Mouse (Mus musculus): ENCODE results near the gene Fat3.

Fat3 gene

GRCm38 (mm10) chr9:16028394-16028911, 472.6 kb downstream of the Fat3 start:
- DNase-seq (ENCODE audit: low spot score in 2 of 2) = peak in 1 of 2 experiments; percentile 53

GRCm38 (mm10) chr9:16026054-16026453, 475.0 kb downstream of the Fat3 start:
- DNase-seq (ENCODE audit: low spot score in 2 of 2) = no peak

GRCm38 (mm10) chr9:16024706-16025105, 476.4 kb downstream of the Fat3 start:
- no peak for DNase-seq (ENCODE audit: low spot score in 2 of 2)

GRCm38 (mm10) chr9:16014115-16014514, 487.0 kb downstream of the Fat3 start:
- no peak for DNase-seq (ENCODE audit: low spot score in 2 of 2)

GRCm38 (mm10) chr9:16011382-16011781, 489.7 kb downstream of the Fat3 start:
- no peak for DNase-seq (ENCODE audit: low spot score in 2 of 2)

GRCm38 (mm10) chr9:16007516-16007915, 493.6 kb downstream of the Fat3 start:
- DNase-seq (ENCODE audit: low spot score in 2 of 2) = no peak

GRCm38 (mm10) chr9:16002991-16003390, 498.1 kb downstream of the Fat3 start:
- DNase-seq (ENCODE audit: low spot score in 2 of 2) = no peak

- no peak for DNase-seq (ENCODE audit: low spot score in 2 of 2)
These were observed 506.3 kb downstream of the Fat3 start for GRCm38 (mm10) chr9:15994762-15995161.

- no peak for DNase-seq (ENCODE audit: low spot score in 2 of 2)
These were observed 506.9 kb downstream of the Fat3 start for GRCm38 (mm10) chr9:15994177-15994576.

- no peak for DNase-seq (ENCODE audit: low spot score in 2 of 2)
These were observed 508.8 kb downstream of the Fat3 start for GRCm38 (mm10) chr9:15992158-15992846.

- DNase-seq (ENCODE audit: low spot score in 2 of 2) = no peak
These were observed 522.8 kb downstream of the Fat3 start for GRCm38 (mm10) chr9:15978317-15978716.

GRCm38 (mm10) chr9:15976959-15977663, 524.0 kb downstream of the Fat3 start:
- DNase-seq (ENCODE audit: low spot score in 2 of 2) = no peak

GRCm38 (mm10) chr9:15975999-15976398, 525.1 kb downstream of the Fat3 start:
- no peak for DNase-seq (ENCODE audit: low spot score in 2 of 2)

GRCm38 (mm10) chr9:15972201-15972600, 528.9 kb downstream of the Fat3 start:
- DNase-seq (ENCODE audit: low spot score in 2 of 2) = no peak

GRCm38 (mm10) chr9:15971393-15971792, 529.7 kb downstream of the Fat3 start:
- DNase-seq (ENCODE audit: low spot score in 2 of 2) = no peak

- DNase-seq (ENCODE audit: low spot score in 2 of 2) = no peak
These were observed 536.9 kb downstream of the Fat3 start for GRCm38 (mm10) chr9:15964198-15964597.

GRCm38 (mm10) chr9:15962886-15963285, 538.2 kb downstream of the Fat3 start:
- peak in 1 of 2 experiments; percentile 25 for DNase-seq (ENCODE audit: low spot score in 2 of 2)

- no peak for DNase-seq (ENCODE audit: low spot score in 2 of 2)
These were observed 542.8 kb downstream of the Fat3 start for GRCm38 (mm10) chr9:15958224-15958787.

GRCm38 (mm10) chr9:15957816-15958215, 543.3 kb downstream of the Fat3 start:
- DNase-seq (ENCODE audit: low spot score in 2 of 2) = no peak

- no peak for DNase-seq (ENCODE audit: low spot score in 2 of 2)
These were observed 545.8 kb downstream of the Fat3 start for GRCm38 (mm10) chr9:15955147-15955782.

GRCm38 (mm10) chr9:15954338-15954704, 546.8 kb downstream of the Fat3 start:
- DNase-seq (ENCODE audit: low spot score in 2 of 2) = no peak

Measured in right cerebral cortex, adult 2 months (tissue).